Mouse (Mus musculus) E14TG2a.4 (cell line): Measurements from ENCODE around the gene Ndufs7.

ENCODE experiments used
- CTCF ChIP-seq: conservative IDR thresholded peaks from 2 replicates; pipeline ENCODE4 v1.5.1; 2014; ENCODE audit warnings: low read length
- NANOG ChIP-seq: IDR thresholded peaks from 2 replicates; pipeline ENCODE4 v1.6.1; 2014; ENCODE audit warnings: borderline replicate concordance, low read length, mixed read lengths

DNA sequence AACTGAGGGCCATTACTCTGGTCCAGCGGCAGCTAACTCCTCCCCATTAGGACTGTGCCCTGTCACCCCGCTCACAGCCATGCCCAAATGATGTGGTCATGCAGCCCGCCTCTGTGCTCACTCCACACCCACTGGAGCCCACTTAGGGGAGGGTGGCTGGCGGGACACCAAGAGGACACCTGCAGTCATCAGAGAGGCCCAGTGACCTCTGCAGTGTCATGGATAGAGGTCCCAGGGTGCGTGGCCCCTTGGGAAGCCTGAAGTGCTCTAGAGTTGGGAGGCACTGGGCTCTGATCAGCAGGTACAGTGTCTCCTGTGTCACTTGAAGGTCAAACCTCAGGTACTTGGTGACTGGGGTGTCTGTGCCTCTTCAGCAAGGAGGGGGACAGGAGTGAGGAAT lies 47.9 kb downstream of the Ndufs7 start:
- no peak for TF ChIP-seq CTCF
- TF ChIP-seq NANOG = no peak
